ENCODE assay signal across 8 mouse cellular contexts in the genomic region with DNA sequence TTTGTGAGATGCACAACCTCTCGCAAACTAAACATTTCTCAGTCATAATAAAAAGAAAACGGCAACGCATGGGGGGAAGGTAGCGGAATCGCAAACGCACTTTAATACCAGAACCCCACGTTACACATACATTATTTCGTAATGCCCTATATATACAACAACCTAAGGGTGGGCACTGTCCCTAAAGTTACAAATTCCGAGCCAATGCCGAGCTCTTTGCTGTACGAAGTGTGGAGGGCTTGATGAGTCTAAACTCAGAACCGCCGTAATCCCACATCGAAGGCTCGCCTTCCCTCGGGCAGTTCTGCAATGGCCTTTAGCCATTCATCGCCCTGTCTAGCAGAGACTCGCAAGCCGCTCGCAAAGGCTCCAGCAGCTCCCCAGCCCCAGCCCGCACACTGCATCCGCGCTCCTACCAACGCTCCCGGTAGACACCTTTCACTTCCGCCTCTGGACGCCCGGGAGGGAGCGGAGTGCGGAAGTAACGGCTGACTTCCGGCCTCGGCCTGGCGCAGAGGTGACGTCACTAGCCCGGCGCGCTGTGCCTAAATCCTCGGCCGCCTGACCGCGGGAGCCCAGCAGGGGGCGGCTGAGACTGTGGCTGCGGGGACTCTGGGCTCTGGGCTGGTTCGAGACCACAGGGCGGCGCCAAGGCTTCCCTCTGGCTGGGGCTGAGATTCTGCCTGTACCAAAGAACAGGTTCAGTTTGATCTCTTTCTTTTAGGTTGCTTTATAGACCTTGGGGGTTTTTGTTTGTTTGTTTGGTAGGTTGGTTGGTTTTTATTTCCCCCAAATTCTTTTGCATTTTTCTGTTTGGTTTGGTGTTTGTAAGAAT. TPM values are rescaled to one million over a fixed set of nuclear protein-coding genes. Genes with fewer than 3 reads are reported as not detected.
DNase-seq lines count a peak whose midpoint lies in the region; ATAC-seq and TF ChIP-seq lines count a peak whose summit lies in the region.
"Not testable (repeated sequence)": the region's sequence is repeated elsewhere in the genome, so short reads cannot be mapped to it uniquely, and the experiment has no call there.

Gene Mterf1a (minus strand): TSS at position 475 of the 835 bp plus-strand sequence.

- TF ChIP-seq CTCF in bone marrow macrophage, adult 2 months (IDR thresholded peaks at IDR 0.05; ENCODE audit: low read depth, low read length); embryonic fibroblast, embryonic 13.5 days (IDR thresholded peaks at IDR 0.05; ENCODE audit: borderline replicate concordance, insufficient read depth, low read length); kidney, adult 2 months (conservative IDR thresholded peaks at IDR 0.05; ENCODE audit: insufficient read depth, insufficient read length, low read depth, low read length): not testable (repeated sequence)

- peak within 1 kb of the TSS; percentile 67 for H3K4me3 ChIP-seq in bone marrow macrophage, adult 2 months (ENCODE audit: insufficient read depth, low read length)
- H3K4me3 ChIP-seq in embryonic fibroblast, embryonic 13.5 days (ENCODE audit: insufficient read depth, low read length) = peak within 1 kb of the TSS; percentile 66
- peak within 1 kb of the TSS; percentile 56 for H3K4me3 ChIP-seq in heart, embryonic 10.5 days
- peak within 1 kb of the TSS; percentile 31; the same call in 1 of the 2 replicates for H3K4me3 ChIP-seq in kidney, adult 2 months (ENCODE audit: insufficient read depth, low read depth, low read length)
- H3K4me3 ChIP-seq in limb, embryonic 12.5 days (replicated peaks) = peak within 1 kb of the TSS; percentile 38
- H3K4me3 ChIP-seq in midbrain, embryonic 11.5 days (ENCODE audit: low read depth, low read length) = peak within 1 kb of the TSS; percentile 39

- peak within 1 kb of the TSS; percentile 65 for H3K4me2 ChIP-seq in limb, embryonic 12.5 days
- peak within 1 kb of the TSS; percentile 56 for H3K4me2 ChIP-seq in midbrain, embryonic 11.5 days

- H3K9ac ChIP-seq in limb, embryonic 12.5 days (replicated peaks) = peak within 1 kb of the TSS; percentile 57
- peak within 1 kb of the TSS; percentile 46; the same call in 1 of the 2 replicates for H3K9ac ChIP-seq in midbrain, embryonic 11.5 days (ENCODE audit: low read length)

- not testable (repeated sequence) for H3K4me1 ChIP-seq in bone marrow macrophage, adult 2 months (ENCODE audit: control insufficient read depth, insufficient read depth, low read length); embryonic fibroblast, embryonic 13.5 days (ENCODE audit: control insufficient read depth, insufficient read depth, low read length); heart, embryonic 10.5 days; kidney, adult 2 months (ENCODE audit: control insufficient read depth, insufficient read depth, low read length); limb, embryonic 12.5 days (replicated peaks); midbrain, embryonic 11.5 days (ENCODE audit: control insufficient read depth, insufficient read depth, low read length)

- ATAC-seq in limb, embryonic 12.5 days (ENCODE audit: insufficient number of reproducible peaks, insufficient read depth, low FRiP score, low TSS enrichment, low read depth) = peak; percentile 99
- ATAC-seq in midbrain, embryonic 11.5 days (ENCODE audit: low FRiP score) = peak; percentile 99

- whole genome bisulfite sequencing in heart, embryonic 10.5 days = 4% methylated on average over 10 of the region's 47 CpGs
- WGBS in kidney, adult 2 months = 4% methylated on average over 8 of the region's 47 CpGs
- WGBS in limb, embryonic 12.5 days = 1% methylated on average over 7 of the region's 47 CpGs
- WGBS in midbrain, embryonic 11.5 days = 0% methylated on average over 7 of the region's 47 CpGs

- H3K9me3 ChIP-seq in heart, embryonic 10.5 days; limb, embryonic 12.5 days; midbrain, embryonic 11.5 days (ENCODE audit: control insufficient read depth, low read length): not testable (repeated sequence)

- DNase-seq in B cell, adult 2 months = peak; percentile 65 to 66
- DNase-seq in heart, embryonic 10.5 days (ENCODE audit: low spot score) = not testable (repeated sequence)
- DNase-seq in kidney, adult 2 months = peak; percentile 33
- DNase-seq in midbrain, embryonic 11.5 days (ENCODE audit: low spot score, missing footprints) = peak; percentile 87
- DNase-seq in spleen, adult 12 weeks (ENCODE audit: low spot score) = peak; percentile 7

- not testable (repeated sequence) for H3K27ac ChIP-seq in bone marrow macrophage, adult 2 months (ENCODE audit: insufficient read depth, low read depth, low read length); embryonic fibroblast, embryonic 13.5 days (ENCODE audit: insufficient read depth, low read length); kidney, adult 2 months (ENCODE audit: insufficient read depth, low read depth, low read length); limb, embryonic 12.5 days; midbrain, embryonic 11.5 days (ENCODE audit: low read depth, low read length)
- peak within 1 kb of the TSS; percentile 47; the same call in 1 of the 2 replicates for H3K27ac ChIP-seq in heart, embryonic 10.5 days

- not testable (repeated sequence) for H3K27me3 ChIP-seq in heart, embryonic 10.5 days (ENCODE audit: insufficient read depth, poor library complexity, severe bottlenecking); kidney, adult 2 months (replicated peaks; ENCODE audit: control insufficient read depth, insufficient read depth, low read length); limb, embryonic 12.5 days; midbrain, embryonic 11.5 days (ENCODE audit: control insufficient read depth, insufficient read depth, low read length)

- TF ChIP-seq POLR2A in bone marrow macrophage, adult 2 months (IDR thresholded peaks at IDR 0.05; ENCODE audit: borderline replicate concordance, low read depth, low read length); embryonic fibroblast, embryonic 13.5 days (IDR thresholded peaks at IDR 0.05; ENCODE audit: low read depth, low read length); kidney, adult 2 months (IDR thresholded peaks at IDR 0.05; ENCODE audit: low read depth, low read length): not testable (repeated sequence)

- not testable (repeated sequence) for H3K36me3 ChIP-seq in heart, embryonic 10.5 days; kidney, adult 2 months (ENCODE audit: control insufficient read depth, insufficient read depth, low read length); limb, embryonic 12.5 days; midbrain, embryonic 11.5 days (ENCODE audit: control insufficient read depth, insufficient read depth, low read length)

RNA-seq across cellular contexts. Expression of gene Mterf1a, which starts in this region (rescaled TPM):
- 6.2 and 11.4 TPM in 2 replicates for polyA plus RNA-seq in bone marrow macrophage, adult 2 months (2012; ENCODE audit: insufficient read depth, insufficient read length, missing spikeins)
- 4.4 and 6.4 TPM in 2 replicates for polyA plus RNA-seq in embryonic fibroblast, embryonic 13.5 days (2011; ENCODE audit: insufficient read length, low read depth, missing spikeins)
- polyA plus RNA-seq in heart, embryonic 10.5 days (2016; fragmentation: Nextera tagmentation; extraction: Ambion mirVana) = 6.2 and 7.5 TPM in 2 replicates
- polyA plus RNA-seq in kidney, adult 2 months (2012; rRNA removed) = 1.0 and 1.1 TPM in 2 replicates
- polyA plus RNA-seq in limb, embryonic 12.5 days (2016; fragmentation: Nextera tagmentation; extraction: Ambion mirVana) = 9.4 and 9.6 TPM in 2 replicates
- 10.4 and 12.2 TPM in 2 replicates for polyA plus RNA-seq in midbrain, embryonic 11.5 days (2014; fragmentation: Nextera tagmentation; extraction: Ambion mirVana)
